Comparison of ENCODE assay signal across 11 mouse cellular contexts in the genomic region with DNA sequence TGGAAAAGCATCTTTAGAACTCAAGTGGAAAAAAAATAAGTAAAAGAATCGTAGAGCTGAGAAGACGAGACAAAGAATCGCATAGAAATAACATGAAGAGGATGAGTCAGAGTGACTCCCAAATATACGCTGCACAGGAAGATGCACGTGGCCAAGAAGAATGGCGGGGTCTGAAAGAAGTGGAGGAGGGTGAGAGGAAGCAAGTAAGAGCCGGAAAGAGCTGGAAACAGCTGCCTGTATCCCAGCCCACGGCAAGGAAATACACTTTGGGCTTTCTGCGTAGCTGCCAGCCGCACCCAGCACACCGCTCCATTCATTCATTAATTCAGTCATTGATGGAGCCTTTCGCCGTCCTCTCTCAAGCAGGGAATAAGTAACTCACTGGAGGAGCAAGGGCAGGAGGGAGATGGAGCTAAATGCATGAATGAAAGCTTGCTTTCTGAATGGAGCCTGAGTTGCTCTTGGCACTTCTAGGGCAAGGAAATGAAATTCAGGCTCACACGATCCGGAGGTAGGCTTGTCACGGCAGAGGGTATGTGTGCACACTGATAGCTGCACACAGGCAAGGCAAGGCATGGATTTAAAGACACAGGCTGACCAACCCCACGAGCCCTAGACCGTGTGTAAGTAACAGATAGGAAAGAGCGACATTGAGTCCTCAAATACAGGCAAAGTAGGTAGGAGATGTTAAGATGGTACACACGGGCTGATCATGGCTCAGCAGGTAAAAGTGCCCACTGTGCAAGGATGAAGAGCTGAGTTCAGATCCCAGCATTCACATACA.
A peak's percentile ranks its signal among the peaks of the same experiment; 100 is the strongest.
DNase-seq lines count a peak whose midpoint lies in the region; ATAC-seq lines count a peak whose summit lies in the region.
"Had no signal": no experiment of that assay in that cellular context is flagged by ENCODE, and none has a peak within 500 bp of the region (broad histone marks: within the 10 kb centered on the region; RNA-seq: fewer than 3 reads in every experiment).

No protein-coding gene starts in this region.

- no peak overlapping the region for H3K4me2 ChIP-seq in midbrain, embryonic 11.5 days
- H3K4me2 ChIP-seq: embryonic facial prominence, embryonic 15.5 days; heart, embryonic 15.5 days; liver, embryonic 15.5 days had no signal

- H3K27ac ChIP-seq in midbrain, embryonic 10.5 days (replicated peaks): 0 out of 2 replicates have a peak overlapping the region, but pooled peaks have one; percentile 23
- H3K27ac ChIP-seq in midbrain, embryonic 11.5 days (ENCODE audit: low read depth, low read length): no peak overlapping the region
- H3K27ac ChIP-seq: embryonic facial prominence, embryonic 15.5 days; heart, embryonic 15.5 days; liver, embryonic 15.5 days had no signal

- no peak overlapping the region for H3K4me3 ChIP-seq in midbrain, embryonic 10.5 days
- H3K4me3 ChIP-seq in midbrain, embryonic 11.5 days (ENCODE audit: low read depth, low read length): no peak overlapping the region
- H3K4me3 ChIP-seq: embryonic facial prominence, embryonic 15.5 days; heart, embryonic 15.5 days; liver, embryonic 15.5 days had no signal

- no peaks in the 10 kb centered on the region for H3K27me3 ChIP-seq in midbrain, embryonic 10.5 days (ENCODE audit: low read depth, poor library complexity, severe bottlenecking)
- no peaks in the 10 kb centered on the region for H3K27me3 ChIP-seq in midbrain, embryonic 11.5 days (ENCODE audit: control insufficient read depth, insufficient read depth, low read length)
- H3K27me3 ChIP-seq: embryonic facial prominence, embryonic 15.5 days; heart, embryonic 15.5 days; liver, embryonic 15.5 days; Patski had no signal

- no peak for ATAC-seq in midbrain, embryonic 11.5 days (ENCODE audit: low FRiP score)
- ATAC-seq: Patski had no signal

- H3K36me3 ChIP-seq in midbrain, embryonic 10.5 days: peaks cover 31% of the 10 kb centered on the region
- no peaks in the 10 kb centered on the region for H3K36me3 ChIP-seq in midbrain, embryonic 11.5 days (ENCODE audit: control insufficient read depth, insufficient read depth, low read length)
- H3K36me3 ChIP-seq: embryonic facial prominence, embryonic 15.5 days; liver, embryonic 15.5 days had no signal

- H3K9me3 ChIP-seq in midbrain, embryonic 10.5 days (replicated peaks): peaks cover 5% of the 10 kb centered on the region; the same call in 1 of the 2 replicates
- H3K9me3 ChIP-seq in midbrain, embryonic 11.5 days (ENCODE audit: control insufficient read depth, low read length): peaks cover 4% of the 10 kb centered on the region
- H3K9me3 ChIP-seq: embryonic facial prominence, embryonic 15.5 days; heart, embryonic 15.5 days; liver, embryonic 15.5 days had no signal

- intact Hi-C loops in heart, postnatal 25 days (cut with DNase I): no loop called here
- intact Hi-C loops in left cerebral cortex, postnatal 14 days (cut with DNase I): no loop called here

- peak; percentile 12 for DNase-seq in heart, postnatal 4 days
- DNase-seq in heart, postnatal 25 days (ENCODE audit: low spot score): no peak
- no peak for DNase-seq in midbrain, embryonic 10.5 days (ENCODE audit: low spot score)
- no peak for DNase-seq in midbrain, embryonic 11.5 days (ENCODE audit: low spot score, missing footprints)
- DNase-seq in left cerebral cortex, postnatal 14 days (ENCODE audit: low spot score in 2 of 2): peak; percentile 48 to 75
- peak; percentile 45 to 55 for DNase-seq in right cerebral cortex, postnatal 36 days (ENCODE audit: low spot score in 2 of 2)
- DNase-seq in adipocyte (ENCODE audit: low spot score): no peak

- no peak overlapping the region for H3K9ac ChIP-seq in midbrain, embryonic 11.5 days (ENCODE audit: low read length)
- H3K9ac ChIP-seq: embryonic facial prominence, embryonic 15.5 days; heart, embryonic 15.5 days; liver, embryonic 15.5 days had no signal

- 89% methylated on average over 20 of the region's 20 CpGs for WGBS in midbrain, embryonic 10.5 days
- 85% methylated on average over 20 of the region's 20 CpGs for WGBS in midbrain, embryonic 11.5 days

- peaks cover 7% of the 10 kb centered on the region; the same call in 1 of the 2 replicates for H3K4me1 ChIP-seq in midbrain, embryonic 10.5 days
- no peaks in the 10 kb centered on the region for H3K4me1 ChIP-seq in midbrain, embryonic 11.5 days (ENCODE audit: control insufficient read depth, insufficient read depth, low read length)
- H3K4me1 ChIP-seq: heart, embryonic 15.5 days had no signal

Comparison
In these comparisons a context has a peak if more than half of its experiments do, and no peak if none do; other contexts are left out.
1. DNase-seq: peak in heart, postnatal 4 days (single experiment), left cerebral cortex, postnatal 14 days (2 of 2) and right cerebral cortex, postnatal 36 days (2 of 2); none in heart, postnatal 25 days (single experiment), midbrain, embryonic 10.5 days (single experiment), midbrain, embryonic 11.5 days (single experiment) and adipocyte (single experiment).